17 mouse cellular contexts compared by ENCODE assay signal in genomic region chr11:60333461-60333860, GRCm38 (mm10). TPM values are rescaled to one million over a fixed set of nuclear protein-coding genes. Genes with fewer than 3 reads are reported as not detected.
A peak's percentile ranks its signal among the peaks of the same experiment; 100 is the strongest.
DNase-seq lines count a peak whose midpoint lies in the region; ATAC-seq and TF ChIP-seq lines count a peak whose summit lies in the region.
"Had no signal": no experiment of that assay in that cellular context is flagged by ENCODE, and none has a peak within 500 bp of the region (broad histone marks: within the 10 kb centered on the region; RNA-seq: fewer than 3 reads in every experiment).

No protein-coding gene starts in this region.

- H3K4me1 ChIP-seq in hindbrain, postnatal 0 days (ENCODE audit: insufficient read depth, low read length), result peaks cover 3% of the 10 kb centered on the region; the same call in 1 of the 2 replicates
- H3K4me1 ChIP-seq in hindbrain, embryonic 12.5 days, result no peaks in the 10 kb centered on the region
- H3K4me1 ChIP-seq: limb, embryonic 10.5 days; midbrain, embryonic 12.5 days had no signal

- H3K9me3 ChIP-seq in hindbrain, postnatal 0 days (ENCODE audit: low read length), result no peaks in the 10 kb centered on the region
- no peaks in the 10 kb centered on the region for H3K9me3 ChIP-seq in hindbrain, embryonic 12.5 days (replicated peaks)
- H3K9me3 ChIP-seq: intestine, embryonic 15.5 days; limb, embryonic 10.5 days; midbrain, embryonic 12.5 days had no signal

- H3K4me3 ChIP-seq in hindbrain, postnatal 0 days (ENCODE audit: low read length), result no peak overlapping the region
- no peak overlapping the region for H3K4me3 ChIP-seq in hindbrain, embryonic 12.5 days
- H3K4me3 ChIP-seq: intestine, embryonic 15.5 days; limb, embryonic 10.5 days; midbrain, embryonic 12.5 days; myocyte had no signal

- H3K27me3 ChIP-seq in hindbrain, postnatal 0 days (ENCODE audit: insufficient read depth, low read length), result no peaks in the 10 kb centered on the region
- H3K27me3 ChIP-seq in hindbrain, embryonic 12.5 days, result no peaks in the 10 kb centered on the region
- H3K27me3 ChIP-seq: intestine, embryonic 15.5 days; midbrain, embryonic 12.5 days had no signal

- DNase-seq in frontal cortex, adult 2 months (ENCODE audit: extremely low spot score in 1 of 2, low spot score in 1 of 2), result no peak
- DNase-seq in hindbrain, postnatal 0 days (ENCODE audit: low spot score), result no peak
- DNase-seq in right cerebral cortex, adult 18-20 months, result peak; percentile 45
- no peak for DNase-seq in right cerebral cortex, postnatal 4 days
- DNase-seq in thymus, postnatal 4 days, result peak; percentile 43
- DNase-seq: cerebellum, postnatal 36 days; gastrocnemius, postnatal 36 days; heart, postnatal 36 days; kidney, postnatal 25 days had no signal

- H3K36me3 ChIP-seq in hindbrain, postnatal 0 days (ENCODE audit: insufficient read depth, low read length), result no peaks in the 10 kb centered on the region
- no peaks in the 10 kb centered on the region for H3K36me3 ChIP-seq in hindbrain, embryonic 12.5 days
- H3K36me3 ChIP-seq: intestine, embryonic 15.5 days; limb, embryonic 10.5 days; midbrain, embryonic 12.5 days had no signal

- ATAC-seq in frontal cortex, adult (ENCODE audit: low TSS enrichment), result peak; percentile 84
- no peak for ATAC-seq in hindbrain, postnatal 0 days
- ATAC-seq in hindbrain, embryonic 12.5 days (ENCODE audit: low FRiP score), result no peak
- ATAC-seq: intestine, embryonic 15.5 days had no signal

- no peak for TF ChIP-seq CTCF in hindbrain, postnatal 0 days (IDR thresholded peaks at IDR 0.05; ENCODE audit: low read depth)

- peak overlapping the region; percentile 36; the same call in 1 of the 2 replicates for H3K27ac ChIP-seq in hindbrain, postnatal 0 days
- no peak overlapping the region for H3K27ac ChIP-seq in hindbrain, embryonic 12.5 days
- H3K27ac ChIP-seq: intestine, embryonic 15.5 days; limb, embryonic 10.5 days; liver, embryonic 14.5 days; macrophage; midbrain, embryonic 12.5 days had no signal

- H3K4me2 ChIP-seq in hindbrain, postnatal 0 days (ENCODE audit: low read depth, low read length), result no peak overlapping the region
- H3K4me2 ChIP-seq in hindbrain, embryonic 12.5 days (replicated peaks), result no peak overlapping the region
- H3K4me2 ChIP-seq: intestine, embryonic 15.5 days; midbrain, embryonic 12.5 days had no signal

- H3K9ac ChIP-seq in hindbrain, postnatal 0 days (replicated peaks; ENCODE audit: low read length), result no peak overlapping the region
- H3K9ac ChIP-seq in hindbrain, embryonic 12.5 days, result no peak overlapping the region
- H3K9ac ChIP-seq: intestine, embryonic 15.5 days; liver, embryonic 14.5 days; midbrain, embryonic 12.5 days had no signal

- 75% methylated on average over 5 of the region's 5 CpGs for WGBS in hindbrain, postnatal 0 days
- 81% methylated on average over 5 of the region's 5 CpGs for WGBS in hindbrain, embryonic 12.5 days

RNA-seq across cellular contexts. Expression of gene Tom1l2, which starts 19.2 kb away (rescaled TPM):
- polyA plus RNA-seq in frontal cortex, adult 2 months (2012; rRNA removed), result 187 and 204 TPM in 2 replicates
- total RNA-seq in hindbrain, postnatal 0 days (2014; rRNA removed), result 109 and 124 TPM in 2 replicates
- 44.7 and 48.2 TPM in 2 replicates for polyA plus RNA-seq in hindbrain, postnatal 0 days (2015; fragmentation: Nextera tagmentation; extraction: Ambion mirVana)
- polyA plus RNA-seq in hindbrain, embryonic 12.5 days (2016; fragmentation: Nextera tagmentation; extraction: Ambion mirVana), result 40.8 and 45.4 TPM in 2 replicates

RNA-seq across cellular contexts. Expression of gene Drc3, which starts 19.7 kb away (rescaled TPM):
- polyA plus RNA-seq in frontal cortex, adult 2 months (2012; rRNA removed), result 11.7 and 12.5 TPM in 2 replicates
- 8.4 and 12.4 TPM in 2 replicates for total RNA-seq in hindbrain, postnatal 0 days (2014; rRNA removed)
- 6.8 and 7.9 TPM in 2 replicates for polyA plus RNA-seq in hindbrain, postnatal 0 days (2015; fragmentation: Nextera tagmentation; extraction: Ambion mirVana)
- 5.0 and 6.7 TPM in 2 replicates for polyA plus RNA-seq in hindbrain, embryonic 12.5 days (2016; fragmentation: Nextera tagmentation; extraction: Ambion mirVana)
- polyA plus RNA-seq: macrophage had no signal

Comparison
In these comparisons a context has a peak if more than half of its experiments do, and no peak if none do; other contexts are left out.
1. DNase-seq: peak in right cerebral cortex, adult 18-20 months (single experiment) and thymus, postnatal 4 days (single experiment); none in frontal cortex, adult 2 months (0 of 2), hindbrain, postnatal 0 days (single experiment) and right cerebral cortex, postnatal 4 days (single experiment).